Mouse (Mus musculus) macrophage (primary cell): ENCODE measurements around the gene Pnliprp2. TPM values are rescaled to one million over a fixed set of nuclear protein-coding genes. Genes with fewer than 3 reads are reported as not detected.

ENCODE experiments used
- H3K27ac ChIP-seq: fragments of 350-480 bp; formaldehyde crosslinking; 2 replicates; pipeline ENCODE4 v1.9.0; 2021
- H3K36me3 ChIP-seq: fragments of 350-480 bp; formaldehyde crosslinking; 2 replicates; pipeline ENCODE4 v1.9.0; 2021; ENCODE audit errors: inconsistent target
- H3K4me3 ChIP-seq: fragments of 350-480 bp; formaldehyde crosslinking; 2 replicates; pipeline ENCODE4 v1.9.0; 2021; ENCODE audit errors: inconsistent target
- H3K79me2 ChIP-seq: fragments of 350-480 bp; formaldehyde crosslinking; 2 replicates; pipeline ENCODE4 v1.9.0; 2021; ENCODE audit errors: inconsistent target
- WGBS: methylation state at CpG from one replicate; pipeline ENCODE4 v1.1.7; 2026; ENCODE audit warnings: inconsistent platforms; ENCODE audit not compliant: missing documents; 5-methylcytosine and 5-hydroxymethylcytosine counted together
- polyA plus RNA-seq: library from polyadenylated mRNA; stranded (reverse); fragments of 250-400 nt; gene quantifications from 3 replicates; pipeline ENCODE4 v1.2.4, GENCODE M21; 2018; ENCODE audit warnings: inconsistent platforms

Pnliprp2 gene
- polyA plus RNA-seq, 1 experiment from 2014 or later, result not detected

- no peak overlapping the region for H3K27ac ChIP-seq
- H3K79me2 ChIP-seq, result no peaks in the 10 kb centered on the region
- H3K4me3 ChIP-seq, result no peak overlapping the region
- 78% methylated on average over 11 of the region's 11 CpGs for WGBS
- H3K36me3 ChIP-seq, result no peaks in the 10 kb centered on the region
Measured at GRCm38 (mm10) chr19:58817398-58817797, 57.9 kb downstream of the Pnliprp2 start.

GRCm38 (mm10) chr19:58818571-58819415, 59.3 kb downstream of the Pnliprp2 start:
- Histone ChIP-seq H3K4me3 (no peak overlapping the region), H3K27ac (no peak overlapping the region), H3K79me2 (no peaks in the 10 kb centered on the region), H3K36me3 (no peaks in the 10 kb centered on the region)
- 21% methylated on average over 14 of the region's 14 CpGs for WGBS

- Histone ChIP-seq H3K36me3 (no peaks in the 10 kb centered on the region), H3K4me3 (no peak overlapping the region), H3K79me2 (no peaks in the 10 kb centered on the region), H3K27ac (no peak overlapping the region)
- WGBS, result 35% methylated on average over 19 of the region's 20 CpGs
Measured at GRCm38 (mm10) chr19:58822454-58823200, 63.1 kb downstream of the Pnliprp2 start.

- no peak overlapping the region for H3K4me3 ChIP-seq
- no peaks in the 10 kb centered on the region for H3K36me3 ChIP-seq
- WGBS, result 90% methylated on average over 3 of the region's 3 CpGs
- H3K27ac ChIP-seq, result no peak overlapping the region
- no peaks in the 10 kb centered on the region for H3K79me2 ChIP-seq
Measured at GRCm38 (mm10) chr19:58823301-58823700, 63.8 kb downstream of the Pnliprp2 start.

- Histone ChIP-seq H3K27ac (no peak overlapping the region), H3K36me3 (no peaks in the 10 kb centered on the region)
- WGBS, result 77% methylated on average over 1 of the region's 1 CpGs
Measured at GRCm38 (mm10) chr19:58824316-58824715, 64.8 kb downstream of the Pnliprp2 start.

More at GRCm38 (mm10) chr19:58824316-58824715, 64.8 kb downstream of the Pnliprp2 start:
- H3K79me2 ChIP-seq, result no peaks in the 10 kb centered on the region
- no peak overlapping the region for H3K4me3 ChIP-seq

Other genes with a start within 250 kb of the Pnliprp2 start
- gene Ccdc172, start 247.7 kb upstream of the Pnliprp2 start, polyA plus RNA-seq, result not detected in 3 replicates
- not detected in 3 replicates for gene Pnlip, start 107.2 kb upstream of the Pnliprp2 start, polyA plus RNA-seq
- not detected in 3 replicates for gene Pnliprp1, start 30.8 kb upstream of the Pnliprp2 start, polyA plus RNA-seq
- gene 1700019N19Rik, start 34.7 kb downstream of the Pnliprp2 start, polyA plus RNA-seq, result not detected in 3 replicates
- not detected in 3 replicates for gene Eno4, start 183.7 kb downstream of the Pnliprp2 start, polyA plus RNA-seq
- 0.32 TPM in 1 of 3 replicates, not detected in the others for gene Hspa12a, start 183.9 kb downstream of the Pnliprp2 start, polyA plus RNA-seq